Mouse (Mus musculus): ENCODE data around the gene Xirp1.

DNA sequence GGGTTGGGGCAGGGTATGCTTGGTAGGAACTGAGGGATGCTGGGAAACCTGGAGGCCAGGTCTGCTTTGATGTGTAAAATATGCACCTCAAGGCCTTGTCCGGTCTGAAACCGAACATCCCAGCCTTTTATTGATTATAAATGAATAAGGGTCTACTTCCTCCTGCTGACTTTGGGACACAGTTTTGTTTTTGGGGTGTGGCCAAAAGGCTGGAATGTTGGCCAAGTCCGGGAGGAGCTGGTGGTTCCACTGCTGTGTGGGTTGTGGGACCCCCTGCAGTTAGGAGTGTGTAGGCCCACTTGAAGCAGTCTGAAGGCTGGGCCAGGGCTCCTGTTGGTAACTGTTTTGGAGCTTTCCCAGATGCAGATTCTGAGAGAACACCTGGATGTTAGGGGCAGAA lies 17.5 kb downstream of the Xirp1 start:
- TF ChIP-seq ZC3H11A (IDR thresholded peaks at IDR 0.05; ENCODE audit: low read depth, low read length) (no peak), ZKSCAN1 (IDR thresholded peaks at IDR 0.05; ENCODE audit: borderline replicate concordance, low read depth, low read length) (no peak), POLR2A (IDR thresholded peaks at IDR 0.05; ENCODE audit: low read depth, low read length) (no peak), MAZ (IDR thresholded peaks at IDR 0.05; ENCODE audit: low read depth, low read length) (no peak), CTCF (conservative IDR thresholded peaks at IDR 0.05 in 1 of 2, IDR thresholded peaks at IDR 0.05 in 1 of 2; ENCODE audit: low read depth in 2 of 2, low read length in 2 of 2) (no peak), BHLHE40 (IDR thresholded peaks at IDR 0.05; ENCODE audit: low read depth, low read length) (no peak), CHD2 (IDR thresholded peaks at IDR 0.05; ENCODE audit: low read length) (no peak), EP300 (IDR thresholded peaks at IDR 0.05; ENCODE audit: low read length) (no peak), MAX (IDR thresholded peaks at IDR 0.05; ENCODE audit: low read length) (no peak), RCOR1 (conservative IDR thresholded peaks at IDR 0.05; ENCODE audit: low read depth, low read length) (no peak), SMC3 (IDR thresholded peaks at IDR 0.05; ENCODE audit: low read depth, low read length) (no peak), MXI1 (IDR thresholded peaks at IDR 0.05; ENCODE audit: low read depth, low read length) (no peak)
